Mouse (Mus musculus): ENCODE measurements around the gene Drc3.

- no peak for TF ChIP-seq POLR2A (IDR thresholded peaks at IDR 0.05; ENCODE audit: control insufficient read depth, extremely low read depth, insufficient read depth, low read length, poor library complexity)
- TF ChIP-seq CTCF (IDR thresholded peaks at IDR 0.05; ENCODE audit: borderline replicate concordance, control insufficient read depth, extremely low read depth, insufficient read depth, low read length, poor library complexity), result no peak
These were observed 44.5 kb upstream of the Drc3 start for GRCm38 (mm10) chr11:60308506-60309116.
